Mouse (Mus musculus) embryonic facial prominence, embryonic 13.5 days (tissue): ENCODE data around the gene Ralgps2. TPM values are rescaled to one million over a fixed set of nuclear protein-coding genes. Genes with fewer than 3 reads are reported as not detected.

Source experiments
- ATAC-seq: fragments of 200-750 bp; cut with Nextera tagmentation; 2 replicates; pipeline ENCODE4 v1.8.0; 2017; ENCODE audit warnings: low read depth; ENCODE audit not compliant: insufficient number of reproducible peaks, insufficient read depth, low FRiP score, low TSS enrichment
- H3K27ac ChIP-seq: fragments of 300-500 bp; sonication (generic); 2 replicates; pipeline ENCODE4 v1.5.1; 2015; ENCODE audit warnings: moderate library complexity, mild to moderate bottlenecking, inconsistent platforms
- H3K27me3 ChIP-seq: fragments of 300-500 bp; sonication (generic); 2 replicates; pipeline ENCODE4 v1.6.1; 2015; ENCODE audit warnings: mild to moderate bottlenecking, inconsistent platforms
- H3K36me3 ChIP-seq: fragments of 300-500 bp; sonication (generic); 2 replicates; pipeline ENCODE4 v1.6.1; 2015; ENCODE audit warnings: mild to moderate bottlenecking, inconsistent platforms
- H3K4me1 ChIP-seq: fragments of 300-500 bp; sonication (generic); 2 replicates; pipeline ENCODE4 v1.6.1; 2015; ENCODE audit warnings: inconsistent platforms
- H3K4me2 ChIP-seq: fragments of 300-500 bp; sonication (generic); 2 replicates; pipeline ENCODE4 v1.6.1; 2015; ENCODE audit warnings: moderate library complexity, mild to moderate bottlenecking, inconsistent platforms
- H3K4me3 ChIP-seq: fragments of 300-500 bp; sonication (generic); 2 replicates; pipeline ENCODE4 v1.5.1; 2015; ENCODE audit warnings: mild to moderate bottlenecking, inconsistent platforms
- H3K9ac ChIP-seq: fragments of 300-500 bp; sonication (generic); 2 replicates; pipeline ENCODE4 v1.6.1; 2015; ENCODE audit warnings: mild to moderate bottlenecking, inconsistent platforms
- H3K9me3 ChIP-seq: fragments of 300-500 bp; sonication (generic); 2 replicates; pipeline ENCODE4 v1.6.1; 2016; ENCODE audit warnings: inconsistent platforms
- whole genome bisulfite sequencing: fragments of 180-500 bp; shearing (Covaris S2); methylation state at CpG from one replicate; pipeline ENCODE4 v1.1.7; 2015; ENCODE audit warnings: mixed read lengths; 5-methylcytosine and 5-hydroxymethylcytosine counted together
- polyA plus RNA-seq: library from polyadenylated mRNA; unstranded; fragments of >200 nt; fragmentation: Nextera tagmentation; extraction: Ambion mirVana; gene quantifications from 2 replicates; pipeline ENCODE4 v1.2.1, GENCODE M21; 2015

Gene Ralgps2
- polyA plus RNA-seq, 1 experiment from 2014 or later: 92.8 TPM

- Histone ChIP-seq H3K9me3 (no peaks in the 10 kb centered on the region), H3K36me3 (peaks cover 15% of the 10 kb centered on the region)
Measured at GRCm38 (mm10) chr1:156854558-156854957, 84.9 kb downstream of the Ralgps2 start.

GRCm38 (mm10) chr1:156852872-156853271, 86.6 kb downstream of the Ralgps2 start:
- H3K4me2 ChIP-seq: no peak overlapping the region
- ATAC-seq: no peak
- H3K9me3 ChIP-seq: no peaks in the 10 kb centered on the region
- peak overlapping the region; percentile 62 for H3K27ac ChIP-seq
- WGBS: 42% methylated on average over 5 of the region's 5 CpGs
- peaks cover 15% of the 10 kb centered on the region for H3K36me3 ChIP-seq
- no peak overlapping the region for H3K4me3 ChIP-seq
- peaks cover 13% of the 10 kb centered on the region for H3K4me1 ChIP-seq
- H3K27me3 ChIP-seq: no peaks in the 10 kb centered on the region
- H3K9ac ChIP-seq: no peak overlapping the region

More at GRCm38 (mm10) chr1:156854558-156854957, 84.9 kb downstream of the Ralgps2 start:
- no peaks in the 10 kb centered on the region for H3K27me3 ChIP-seq
- WGBS: 87% methylated on average over 4 of the region's 4 CpGs
- H3K9ac ChIP-seq: no peak overlapping the region
- H3K4me2 ChIP-seq: no peak overlapping the region
- no peak overlapping the region for H3K27ac ChIP-seq
- H3K4me1 ChIP-seq: peaks cover 17% of the 10 kb centered on the region
- H3K4me3 ChIP-seq: no peak overlapping the region
- no peak for ATAC-seq

DNA sequence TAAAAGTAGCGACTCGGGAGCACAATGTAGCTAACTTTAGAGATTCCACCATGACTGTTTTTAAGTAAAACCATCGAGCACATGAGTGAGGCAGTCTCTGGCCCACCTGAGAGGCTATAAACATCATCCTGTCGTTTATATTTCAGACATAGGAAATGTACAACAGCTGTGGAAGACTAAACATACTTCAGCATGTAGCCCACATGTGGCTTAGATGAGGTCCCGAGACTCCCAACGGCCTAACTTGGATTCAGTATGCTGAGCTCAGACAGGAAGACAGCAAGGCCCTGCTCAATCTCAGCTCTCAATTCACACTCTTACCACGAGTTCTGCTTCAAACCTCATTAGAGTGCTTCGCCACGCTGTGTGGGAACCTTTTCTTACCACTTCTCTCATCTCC, 87.0 kb downstream of the Ralgps2 start:
- H3K9me3 ChIP-seq: no peaks in the 10 kb centered on the region
- no peaks in the 10 kb centered on the region for H3K27me3 ChIP-seq
- peaks cover 13% of the 10 kb centered on the region for H3K4me1 ChIP-seq
- WGBS: 25% methylated on average over 9 of the region's 9 CpGs
- peak overlapping the region; percentile 58; the same call in 1 of the 2 replicates for H3K27ac ChIP-seq
- no peak overlapping the region for H3K9ac ChIP-seq
- peaks cover 15% of the 10 kb centered on the region for H3K36me3 ChIP-seq
- H3K4me2 ChIP-seq: no peak overlapping the region
- ATAC-seq: no peak; the same call in 1 of the 2 replicates
- H3K4me3 ChIP-seq: no peak overlapping the region

DNA sequence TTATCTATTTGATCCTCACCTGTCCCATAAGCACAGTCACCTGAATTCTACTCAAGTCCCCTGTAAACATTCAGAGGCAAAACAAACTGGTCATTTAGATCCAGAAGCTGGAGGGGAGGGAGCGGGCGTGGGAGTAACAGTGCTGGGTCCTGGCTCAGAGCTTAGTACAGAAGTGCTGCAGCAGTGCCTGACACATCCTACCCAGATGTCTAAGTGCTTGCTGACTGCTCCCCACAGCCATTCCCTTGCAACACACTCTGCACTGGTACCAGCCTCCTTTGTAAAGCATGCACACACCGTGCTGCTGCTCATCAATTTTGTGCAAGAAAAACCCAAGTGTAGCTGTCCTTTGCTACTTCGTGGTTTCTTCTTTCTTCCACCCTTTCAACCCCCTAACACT, 92.3 kb downstream of the Ralgps2 start:
- no peak overlapping the region for H3K27ac ChIP-seq

DNA sequence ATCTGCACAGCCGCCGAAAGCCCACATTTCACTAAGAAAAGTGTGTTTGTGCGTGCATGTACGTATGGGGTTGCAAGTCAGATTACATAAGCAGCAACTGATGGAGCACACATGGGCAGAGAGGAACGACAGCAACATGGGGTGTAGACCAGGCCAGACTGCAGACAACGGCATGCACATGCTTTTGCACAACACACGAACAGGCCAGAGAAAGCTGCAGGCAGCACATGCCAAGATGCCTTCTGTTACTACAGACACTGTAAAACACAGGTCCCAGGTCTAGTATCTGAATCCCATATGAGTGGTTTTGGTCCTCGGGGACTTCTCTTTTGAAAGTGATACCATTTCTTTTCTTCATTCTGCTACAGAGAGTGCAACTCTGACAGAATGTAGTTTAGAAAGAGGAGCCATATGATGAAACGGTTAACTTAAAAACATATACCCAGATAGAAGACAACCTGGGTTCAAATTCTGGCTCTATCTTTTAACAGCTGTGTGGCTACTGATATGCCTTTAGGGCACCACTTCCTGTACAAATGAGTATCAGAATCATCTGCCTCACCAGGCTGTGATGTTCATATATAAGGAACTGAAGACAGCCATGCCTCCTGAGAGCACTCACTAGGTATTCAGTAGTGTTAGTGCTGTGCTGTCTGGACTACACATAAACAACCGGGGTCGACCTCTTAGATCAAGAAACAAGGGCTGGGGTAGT, 97.6 kb downstream of the Ralgps2 start:
- Histone ChIP-seq H3K27me3 (no peaks in the 10 kb centered on the region), H3K4me3 (0 out of 2 replicates have a peak overlapping the region, but pooled peaks have one; percentile 7), H3K9me3 (no peaks in the 10 kb centered on the region), H3K4me2 (peak overlapping the region; percentile 35), H3K36me3 (peaks cover 4% of the 10 kb centered on the region; the same call in 1 of the 2 replicates), H3K4me1 (peaks cover 31% of the 10 kb centered on the region), H3K27ac (no peak overlapping the region), H3K9ac (0 out of 2 replicates have a peak overlapping the region, but pooled peaks have one; percentile 6)
- WGBS: 60% methylated on average over 11 of the region's 11 CpGs
- ATAC-seq: no peak

More for the DNA sequence above, 92.3 kb downstream of the Ralgps2 start:
- H3K4me1 ChIP-seq: peaks cover 5% of the 10 kb centered on the region
- no peaks in the 10 kb centered on the region for H3K9me3 ChIP-seq
- no peaks in the 10 kb centered on the region for H3K27me3 ChIP-seq
- 78% methylated on average over 4 of the region's 4 CpGs for WGBS
- H3K4me3 ChIP-seq: no peak overlapping the region
- no peak overlapping the region for H3K4me2 ChIP-seq
- H3K9ac ChIP-seq: 0 out of 2 replicates have a peak overlapping the region, but pooled peaks have one; percentile 16
- peaks cover 8% of the 10 kb centered on the region for H3K36me3 ChIP-seq
- ATAC-seq: no peak

DNA sequence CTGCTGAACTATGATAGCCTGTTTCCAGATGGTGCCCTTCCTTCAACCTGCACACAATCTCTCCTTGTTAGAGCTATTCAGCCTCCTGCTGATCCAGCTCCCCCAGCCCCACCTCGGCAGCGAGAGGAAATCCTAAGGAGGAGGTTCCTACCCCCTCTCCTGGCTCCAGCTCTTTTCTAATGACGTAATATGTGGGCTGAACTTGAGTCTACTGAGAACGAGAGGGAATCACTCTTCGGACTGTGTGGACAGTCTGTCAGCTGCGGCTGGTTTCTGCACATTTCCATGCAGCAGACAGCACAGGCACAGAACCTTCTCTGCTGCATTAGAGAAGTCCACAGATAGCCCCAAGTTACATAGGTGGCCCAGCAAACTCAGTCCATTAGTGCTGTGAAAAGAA, 100.7 kb downstream of the Ralgps2 start:
- H3K36me3 ChIP-seq: no peaks in the 10 kb centered on the region
- ATAC-seq: peak; percentile 74
- peaks cover 31% of the 10 kb centered on the region for H3K4me1 ChIP-seq
- WGBS: 6% methylated on average over 6 of the region's 6 CpGs
- H3K4me3 ChIP-seq: peak overlapping the region; percentile 34
- no peaks in the 10 kb centered on the region for H3K27me3 ChIP-seq
- no peaks in the 10 kb centered on the region for H3K9me3 ChIP-seq
- H3K27ac ChIP-seq: peak overlapping the region; percentile 78
- H3K9ac ChIP-seq: peak overlapping the region; percentile 61
- peak overlapping the region; percentile 48 for H3K4me2 ChIP-seq

GRCm38 (mm10) chr1:156838177-156838576, 101.2 kb downstream of the Ralgps2 start, which contains the start of gene Angptl1:
Angptl1 (plus strand) TSS chr1:156838562.
- peak within 1 kb of the TSS; percentile 48 for H3K4me2 ChIP-seq
- H3K36me3 ChIP-seq: no peaks in the 10 kb centered on the region
- ATAC-seq: no peak
- WGBS: 22% methylated on average over 4 of the region's 4 CpGs
- H3K27ac ChIP-seq: peak within 1 kb of the TSS; percentile 78
- H3K27me3 ChIP-seq: no peaks in the 10 kb centered on the region
- peak within 1 kb of the TSS; percentile 34 for H3K4me3 ChIP-seq
- H3K9me3 ChIP-seq: no peaks in the 10 kb centered on the region
- H3K9ac ChIP-seq: peak within 1 kb of the TSS; percentile 61
- H3K4me1 ChIP-seq: peaks cover 31% of the 10 kb centered on the region

DNA sequence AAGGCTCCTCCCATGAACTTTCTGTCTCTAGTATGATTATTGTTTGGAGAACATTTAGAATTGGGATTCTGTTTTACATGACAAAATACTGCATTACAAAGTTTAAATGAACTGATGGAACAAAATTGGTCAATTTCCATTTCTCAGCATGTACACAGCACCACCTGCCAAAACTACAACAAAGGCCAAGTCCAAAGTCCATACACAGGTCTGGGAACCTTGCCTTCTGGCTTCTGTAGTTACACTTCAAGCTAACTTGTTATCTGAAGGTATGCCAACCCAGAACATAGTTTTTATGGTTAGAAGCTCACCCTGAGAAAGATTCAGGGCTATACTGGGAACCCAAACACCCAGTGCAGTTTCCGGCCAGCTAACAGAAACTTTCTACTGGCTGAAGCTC, 120.2 kb downstream of the Ralgps2 start:
- Histone ChIP-seq H3K27ac (no peak overlapping the region), H3K36me3 (peaks cover 48% of the 10 kb centered on the region), H3K9ac (no peak overlapping the region), H3K4me2 (no peak overlapping the region), H3K9me3 (no peaks in the 10 kb centered on the region), H3K27me3 (no peaks in the 10 kb centered on the region), H3K4me3 (no peak overlapping the region), H3K4me1 (no peaks in the 10 kb centered on the region)
- WGBS: 98% methylated on average over 1 of the region's 1 CpGs
- ATAC-seq: no peak

DNA sequence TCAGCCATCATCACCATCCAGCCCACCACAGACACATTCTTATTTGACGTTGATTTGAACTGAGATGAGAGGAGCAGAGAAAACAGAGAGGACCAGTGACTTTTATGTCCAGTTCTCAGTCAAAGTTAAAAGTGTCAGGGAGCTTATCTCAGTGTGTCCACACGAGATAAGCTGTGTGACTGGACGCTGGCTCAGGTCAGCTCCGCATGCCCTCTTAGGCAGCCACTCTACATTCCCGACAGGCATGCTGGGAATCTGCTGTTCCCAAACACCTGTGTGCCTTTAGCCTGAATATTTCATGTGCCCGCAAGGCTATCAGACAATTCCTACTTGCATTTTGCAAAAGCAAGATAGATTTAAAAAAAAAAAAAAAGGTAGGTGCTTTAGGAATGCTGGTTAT, 125.9 kb downstream of the Ralgps2 start:
- H3K9me3 ChIP-seq: no peaks in the 10 kb centered on the region
- no peak overlapping the region for H3K27ac ChIP-seq
- no peak overlapping the region for H3K9ac ChIP-seq
- no peak for ATAC-seq
- H3K4me2 ChIP-seq: no peak overlapping the region
- no peak overlapping the region for H3K4me3 ChIP-seq
- WGBS: 76% methylated on average over 6 of the region's 6 CpGs
- no peaks in the 10 kb centered on the region for H3K27me3 ChIP-seq
- peaks cover 41% of the 10 kb centered on the region for H3K36me3 ChIP-seq
- peaks cover 7% of the 10 kb centered on the region for H3K4me1 ChIP-seq

- no peak overlapping the region for H3K4me3 ChIP-seq
- ATAC-seq: no peak
- WGBS: 53% methylated on average over 8 of the region's 8 CpGs
- H3K4me2 ChIP-seq: no peak overlapping the region
- no peaks in the 10 kb centered on the region for H3K27me3 ChIP-seq
- H3K9ac ChIP-seq: no peak overlapping the region
- H3K9me3 ChIP-seq: no peaks in the 10 kb centered on the region
- peaks cover 34% of the 10 kb centered on the region for H3K36me3 ChIP-seq
- no peak overlapping the region for H3K27ac ChIP-seq
- H3K4me1 ChIP-seq: peaks cover 10% of the 10 kb centered on the region
Measured at GRCm38 (mm10) chr1:156812716-156813115, 126.7 kb downstream of the Ralgps2 start.

DNA sequence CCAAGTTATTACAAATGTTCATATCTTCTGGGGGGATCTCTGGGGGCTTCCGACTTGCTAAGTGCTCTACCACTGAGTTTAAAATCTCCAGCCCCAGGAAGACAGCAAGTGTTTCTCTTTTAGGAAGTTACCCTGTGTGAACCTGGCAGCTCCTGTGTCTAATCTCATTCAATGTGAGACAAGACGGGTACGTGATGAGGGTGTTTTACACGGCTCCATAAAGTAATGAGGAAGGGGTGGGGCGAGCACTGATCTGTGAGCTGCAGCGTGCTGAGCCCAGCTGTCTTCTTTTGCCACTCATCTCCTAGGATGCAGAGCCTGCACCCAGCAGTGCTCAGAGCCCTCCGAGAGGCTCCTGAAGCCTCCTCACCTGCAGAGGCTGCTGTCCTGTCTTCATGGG, 127.5 kb downstream of the Ralgps2 start:
- no peaks in the 10 kb centered on the region for H3K9me3 ChIP-seq
- H3K36me3 ChIP-seq: peaks cover 26% of the 10 kb centered on the region
- no peak overlapping the region for H3K9ac ChIP-seq
- H3K4me3 ChIP-seq: no peak overlapping the region
- no peak overlapping the region for H3K27ac ChIP-seq
- 82% methylated on average over 7 of the region's 7 CpGs for WGBS
- no peak overlapping the region for H3K4me2 ChIP-seq
- H3K4me1 ChIP-seq: peaks cover 10% of the 10 kb centered on the region
- no peak for ATAC-seq
- H3K27me3 ChIP-seq: no peaks in the 10 kb centered on the region

- H3K9me3 ChIP-seq: no peaks in the 10 kb centered on the region
- H3K27ac ChIP-seq: peak overlapping the region; percentile 69
- no peak overlapping the region; the same call in 1 of the 2 replicates for H3K9ac ChIP-seq
- H3K4me1 ChIP-seq: peaks cover 22% of the 10 kb centered on the region
- no peaks in the 10 kb centered on the region for H3K27me3 ChIP-seq
- 0 out of 2 replicates have a peak, but pooled peaks cover 14% of the 10 kb centered on the region for H3K36me3 ChIP-seq
- H3K4me2 ChIP-seq: peak overlapping the region; percentile 9; the same call in 1 of the 2 replicates
- ATAC-seq: no peak
- H3K4me3 ChIP-seq: no peak overlapping the region
- WGBS: 34% methylated on average over 10 of the region's 10 CpGs
Measured at GRCm38 (mm10) chr1:156808332-156808731, 131.1 kb downstream of the Ralgps2 start.
